Mouse (Mus musculus): ENCODE data around the gene Pef1.

Gene Pef1

DNA sequence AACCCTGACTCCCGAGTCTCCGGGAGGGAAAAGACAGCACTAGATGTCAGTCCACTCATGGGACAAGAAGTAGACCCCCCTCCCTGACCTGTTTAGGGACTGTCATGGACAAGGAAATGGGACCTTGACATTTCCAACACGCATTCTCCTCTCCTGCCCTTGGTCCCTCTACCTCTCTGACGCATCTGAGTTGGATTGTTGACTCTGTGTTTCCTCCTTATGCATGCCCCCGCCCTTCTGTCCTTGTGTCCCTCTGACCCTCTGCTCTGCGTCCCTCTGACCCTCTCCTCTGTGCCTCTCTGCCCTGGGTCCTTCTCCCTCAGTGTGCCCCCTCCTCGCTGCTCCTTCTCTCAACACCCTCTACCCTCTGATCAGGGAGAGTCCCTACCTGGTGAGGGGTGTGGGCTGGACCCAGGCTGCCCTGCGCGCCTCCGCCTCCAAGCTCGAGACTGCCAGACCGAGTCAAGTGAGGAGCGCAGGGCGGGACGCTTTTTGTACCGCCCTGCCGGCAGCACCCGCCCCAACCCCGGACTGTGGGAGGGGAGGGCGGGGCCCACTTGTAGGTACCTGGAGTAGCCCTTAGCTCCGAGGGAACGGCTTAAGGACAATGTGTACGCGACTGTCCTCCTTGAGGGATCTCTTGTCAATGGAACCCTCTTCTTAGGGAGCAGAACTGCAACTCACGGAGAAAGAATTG lies 72.1 kb downstream of the Pef1 start:
- in situ Hi-C loops (cut with MboI, MseI), result no loop called here

DNA sequence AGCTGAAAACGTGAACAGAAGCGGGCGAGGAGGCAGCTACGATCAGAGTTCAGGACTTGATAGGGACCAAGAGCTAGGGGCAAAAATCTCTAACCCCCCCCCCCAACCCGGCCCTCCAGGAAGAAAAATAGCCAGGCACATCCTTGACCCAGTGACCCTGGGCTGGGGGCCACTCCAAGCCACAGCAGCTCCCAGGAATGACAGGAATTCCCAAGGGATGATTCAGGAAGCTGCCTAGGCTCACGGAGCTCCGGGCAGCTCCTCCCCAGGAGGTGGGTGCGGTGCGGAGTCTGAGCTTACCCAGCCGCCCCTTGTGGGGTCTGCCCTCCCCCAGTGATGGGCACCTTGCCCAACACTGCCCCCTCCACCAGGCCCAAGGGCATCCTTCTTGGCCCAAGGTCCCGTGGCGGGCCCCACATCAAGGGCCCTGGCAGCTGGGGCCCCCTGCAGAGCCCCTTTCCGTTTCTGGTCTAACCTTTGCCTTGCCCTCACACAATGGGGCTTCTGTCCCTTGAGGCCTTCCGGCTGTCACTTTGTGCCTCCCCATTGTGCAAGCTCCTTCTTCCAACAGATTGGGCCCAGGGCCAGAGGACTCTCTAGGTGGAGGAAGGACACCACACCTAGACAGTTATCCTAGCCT lies 72.8 kb downstream of the Pef1 start, which contains the start of gene Tinagl1:
Gene Tinagl1 (minus strand): TSS at position 51 of the 640 bp plus-strand sequence.
- in situ Hi-C loops (cut with MboI, MseI), result no loop called here

DNA sequence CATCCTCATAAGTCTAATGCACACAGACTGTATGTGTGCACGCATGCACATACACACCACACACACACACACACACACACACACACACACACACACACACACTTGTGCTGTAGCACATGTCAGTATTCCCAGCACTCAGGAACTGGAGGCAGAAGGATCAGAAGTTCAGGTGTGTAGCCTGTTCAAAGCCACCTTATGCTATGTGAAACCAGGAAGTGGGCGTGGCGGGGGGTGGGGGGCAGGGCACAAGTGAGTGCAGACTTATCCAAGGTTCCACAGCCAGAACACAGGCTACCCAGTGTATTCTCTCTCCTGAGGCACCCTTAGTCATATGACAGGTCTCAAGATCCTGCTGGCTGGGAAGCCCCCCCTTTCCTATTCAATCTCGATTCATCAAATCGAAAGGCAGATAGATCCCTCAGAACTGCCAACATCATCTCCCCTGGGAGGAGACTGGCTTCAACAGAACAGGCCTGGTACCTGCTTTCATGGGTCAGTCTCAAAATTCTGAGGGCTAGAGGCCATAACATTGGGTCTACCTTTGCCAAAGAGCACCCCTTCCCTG lies 73.9 kb downstream of the Pef1 start:
- in situ Hi-C loops (cut with MboI, MseI), result no loop called here

DNA sequence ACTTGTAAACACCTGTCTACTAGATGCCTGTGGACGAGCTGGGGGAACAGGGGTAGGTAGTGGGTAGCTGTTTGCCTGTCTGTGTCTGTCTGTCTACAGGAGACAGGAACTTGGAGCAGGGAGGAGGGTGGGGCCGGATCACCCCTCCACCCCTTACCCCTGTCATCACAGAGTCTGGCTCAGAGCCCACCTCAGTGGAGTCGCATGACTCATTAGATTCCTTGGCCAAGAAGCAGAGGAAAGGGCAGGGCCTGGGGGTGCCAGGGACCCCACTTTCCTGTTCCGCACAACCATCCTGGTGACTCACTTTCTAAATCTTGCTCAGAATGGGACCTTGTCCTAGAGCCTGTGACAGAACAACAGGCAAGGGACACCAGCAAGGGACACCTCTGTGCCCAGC lies 74.7 kb downstream of the Pef1 start:
- in situ Hi-C loops (cut with MboI, MseI), result no loop called here

DNA sequence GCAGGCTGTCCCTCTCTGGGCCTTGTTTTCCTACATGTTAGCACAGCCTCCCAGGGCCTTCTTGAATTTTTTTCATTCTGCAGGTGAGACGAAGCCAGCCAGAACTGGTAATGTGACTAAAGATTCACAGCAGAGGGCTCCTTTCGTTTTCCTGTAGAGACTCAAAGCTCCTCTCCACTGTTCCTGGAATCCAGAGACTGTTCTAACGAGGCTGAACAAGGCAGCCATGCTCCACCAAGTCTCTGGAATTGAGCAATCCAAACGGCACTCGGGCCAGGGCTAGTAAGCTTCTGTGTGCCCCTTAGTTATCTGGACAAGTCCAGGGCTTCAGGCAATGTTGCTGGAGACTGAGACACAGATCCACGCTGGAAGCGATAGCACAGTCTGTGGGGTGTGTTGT lies 75.2 kb downstream of the Pef1 start:
- in situ Hi-C loops (cut with MboI, MseI), result no loop called here

Data from T-helper 1 cell (primary cell).